Mouse (Mus musculus) olfactory bulb, adult 2 months (tissue): Measurements from ENCODE around the gene Nlrx1. TPM values are rescaled to one million over a fixed set of nuclear protein-coding genes. Genes with fewer than 3 reads are reported as not detected.

Source experiments
- H3K27ac ChIP-seq: fragments of 200-500 bp; 2 replicates; pipeline ENCODE4 v1.5.1; 2012; ENCODE audit warnings: low read depth, low read length; ENCODE audit not compliant: insufficient read depth
- H3K4me1 ChIP-seq: fragments of 200-500 bp; 2 replicates; pipeline ENCODE4 v1.6.1; 2012; ENCODE audit warnings: low read length; ENCODE audit not compliant: control insufficient read depth, insufficient read depth
- H3K4me3 ChIP-seq: fragments of 200-500 bp; 2 replicates; pipeline ENCODE4 v1.5.1; 2012; ENCODE audit warnings: mild to moderate bottlenecking, low read depth, low read length, moderate library complexity; ENCODE audit not compliant: insufficient read depth
- CTCF ChIP-seq: fragments of 200-500 bp; IDR thresholded peaks from 2 replicates; pipeline ENCODE4 v1.5.1; 2012; ENCODE audit warnings: low read depth, mild to moderate bottlenecking, low read length, moderate library complexity; ENCODE audit not compliant: insufficient read depth
- POLR2A ChIP-seq: fragments of 200-500 bp; IDR thresholded peaks from 2 replicates; pipeline ENCODE4 v1.6.1; 2012; ENCODE audit warnings: mild to moderate bottlenecking, low read depth, low read length, moderate library complexity; ENCODE audit not compliant: insufficient read depth
- WGBS: fragments of 180-500 bp; shearing (Covaris S2); methylation state at CpG from one replicate; pipeline ENCODE4 v1.1.7; 2018; 5-methylcytosine and 5-hydroxymethylcytosine counted together
- polyA plus RNA-seq: library from polyadenylated mRNA; stranded (reverse); fragments of >200 nt; gene quantifications from 2 replicates; pipeline ENCODE4 v1.2.4, GENCODE M21; 2012; ENCODE audit warnings: low replicate concordance; ENCODE audit not compliant: missing spikeins, insufficient read depth, insufficient read length

Gene Nlrx1
- polyA plus RNA-seq, 1 experiment, result not detected

- Histone ChIP-seq H3K4me1 (peaks cover 7% of the 10 kb centered on the region), H3K27ac (no peak overlapping the region), H3K4me3 (no peak overlapping the region)
- TF ChIP-seq POLR2A (no peak), CTCF (no peak)
These were observed 36.8 kb downstream of the Nlrx1 start for GRCm38 (mm10) chr9:44231609-44232008.

- peak overlapping the region; percentile 83 for H3K27ac ChIP-seq
- no peak for TF ChIP-seq CTCF
- no peak for TF ChIP-seq POLR2A
These were observed 42.4 kb downstream of the Nlrx1 start for GRCm38 (mm10) chr9:44225993-44226392.

GRCm38 (mm10) chr9:44213538-44213937 is 54.9 kb downstream of the Nlrx1 start:
- TF ChIP-seq POLR2A, result no peak
- TF ChIP-seq CTCF, result no peak
- Histone ChIP-seq H3K27ac (no peak overlapping the region), H3K4me1 (peaks cover 2% of the 10 kb centered on the region), H3K4me3 (no peak overlapping the region)
- WGBS, result 80% methylated on average over 14 of the region's 14 CpGs

More at GRCm38 (mm10) chr9:44225993-44226392, 42.4 kb downstream of the Nlrx1 start:
- H3K4me3 ChIP-seq, result no peak overlapping the region
- H3K4me1 ChIP-seq, result peaks cover 6% of the 10 kb centered on the region
- 9% methylated on average over 6 of the region's 6 CpGs for WGBS

GRCm38 (mm10) chr9:44212406-44212805 is 56.0 kb downstream of the Nlrx1 start:
- TF ChIP-seq CTCF, result no peak
- TF ChIP-seq POLR2A, result no peak
- WGBS, result 93% methylated on average over 4 of the region's 4 CpGs

GRCm38 (mm10) chr9:44209416-44209815 is 59.0 kb downstream of the Nlrx1 start:
- H3K4me1 ChIP-seq, result peaks cover 2% of the 10 kb centered on the region
- 96% methylated on average over 4 of the region's 4 CpGs for WGBS
- TF ChIP-seq CTCF, result no peak
- TF ChIP-seq POLR2A, result no peak
- no peak overlapping the region for H3K4me3 ChIP-seq
- no peak overlapping the region for H3K27ac ChIP-seq

More at GRCm38 (mm10) chr9:44212406-44212805, 56.0 kb downstream of the Nlrx1 start:
- Histone ChIP-seq H3K4me1 (peaks cover 2% of the 10 kb centered on the region), H3K4me3 (no peak overlapping the region), H3K27ac (no peak overlapping the region)

- 95% methylated on average over 2 of the region's 2 CpGs for WGBS
- TF ChIP-seq CTCF, result no peak
- TF ChIP-seq POLR2A, result no peak
- Histone ChIP-seq H3K27ac (no peak overlapping the region), H3K4me1 (no peaks in the 10 kb centered on the region), H3K4me3 (no peak overlapping the region)
These were observed 60.6 kb downstream of the Nlrx1 start for GRCm38 (mm10) chr9:44207840-44208239.

Other genes with a start within 250 kb of the Nlrx1 start
- gene Thy1, start 225.2 kb downstream of the Nlrx1 start, polyA plus RNA-seq, result 767 and 807 TPM in 2 replicates
- gene Usp2, start 201.6 kb downstream of the Nlrx1 start, polyA plus RNA-seq, result not detected in 2 replicates
- gene Mfrp, start 166.9 kb downstream of the Nlrx1 start, polyA plus RNA-seq, result not detected in 2 replicates
- gene C1qtnf5, start 161.4 kb downstream of the Nlrx1 start, polyA plus RNA-seq, result not detected in 2 replicates
- not detected in 2 replicates for gene Gm49380, start 155.1 kb downstream of the Nlrx1 start, polyA plus RNA-seq
- gene Rnf26, start 155.1 kb downstream of the Nlrx1 start, polyA plus RNA-seq, result 257 TPM in 1 of 2 replicates, not detected in the other
- gene Mcam, start 134.1 kb downstream of the Nlrx1 start, polyA plus RNA-seq, result not detected in 2 replicates
- 80.7 and 279 TPM in 2 replicates for gene Cbl, start 34.5 kb downstream of the Nlrx1 start, polyA plus RNA-seq
- gene Ccdc153, start 27.9 kb downstream of the Nlrx1 start, polyA plus RNA-seq, result not detected in 2 replicates
- gene Pdzd3, start 17.1 kb downstream of the Nlrx1 start, polyA plus RNA-seq, result not detected in 2 replicates
- not detected in 2 replicates for gene Abcg4, start 20.0 kb upstream of the Nlrx1 start, polyA plus RNA-seq
- not detected in 2 replicates for gene Hinfp, start 37.1 kb upstream of the Nlrx1 start, polyA plus RNA-seq
- gene C2cd2l, start 51.7 kb upstream of the Nlrx1 start, polyA plus RNA-seq, result not detected in 2 replicates
- gene Dpagt1, start 57.4 kb upstream of the Nlrx1 start, polyA plus RNA-seq, result 150 TPM in 1 of 2 replicates, not detected in the other
- gene H2afx, start 66.1 kb upstream of the Nlrx1 start, polyA plus RNA-seq, result not detected in 2 replicates
- not detected in 2 replicates for gene Hmbs, start 75.6 kb upstream of the Nlrx1 start, polyA plus RNA-seq
- not detected in 2 replicates for gene Vps11, start 93.1 kb upstream of the Nlrx1 start, polyA plus RNA-seq
- gene Hyou1, start 110.9 kb upstream of the Nlrx1 start, polyA plus RNA-seq, result not detected in 2 replicates
- gene Slc37a4, start 128.3 kb upstream of the Nlrx1 start, polyA plus RNA-seq, result not detected in 2 replicates
- gene Rps25, start 138.5 kb upstream of the Nlrx1 start, polyA plus RNA-seq, result 1,193 TPM in 1 of 2 replicates, not detected in the other
- gene Trappc4, start 139.0 kb upstream of the Nlrx1 start, polyA plus RNA-seq, result not detected in 2 replicates
- gene Ccdc84, start 150.0 kb upstream of the Nlrx1 start, polyA plus RNA-seq, result not detected in 2 replicates
- not detected in 2 replicates for gene Foxr1, start 172.5 kb upstream of the Nlrx1 start, polyA plus RNA-seq
- not detected in 2 replicates for gene Upk2, start 186.4 kb upstream of the Nlrx1 start, polyA plus RNA-seq
- gene Bcl9l, start 214.2 kb upstream of the Nlrx1 start, polyA plus RNA-seq, result not detected in 2 replicates